Mouse (Mus musculus) C2C12 (cell line): Measurements from ENCODE around the gene Nos1.

Source experiments
- CTCF ChIP-seq: IDR thresholded peaks from one replicate; pipeline ENCODE4 v1.5.1; 2011; ENCODE audit not compliant: control insufficient read depth, insufficient read depth, insufficient read length
- FOSL1 ChIP-seq: IDR thresholded peaks from one replicate; pipeline ENCODE4 v1.8.0; 2011; ENCODE audit warnings: mild to moderate bottlenecking, low read length; ENCODE audit not compliant: poor library complexity, insufficient read depth, severe bottlenecking
- MAX ChIP-seq: IDR thresholded peaks from one replicate; pipeline ENCODE4 v1.6.1; 2011; ENCODE audit warnings: mild to moderate bottlenecking, control low read depth
- MYOD1 ChIP-seq: IDR thresholded peaks from one replicate; pipeline ENCODE4 v1.6.1; 2011; ENCODE audit warnings: low read depth; ENCODE audit not compliant: control insufficient read depth, insufficient read length
- MYOG ChIP-seq: IDR thresholded peaks from one replicate; pipeline ENCODE4 v1.6.1; 2011; ENCODE audit not compliant: control insufficient read depth, insufficient read length; ENCODE audit errors: extremely low read depth
- USF1 ChIP-seq: IDR thresholded peaks from one replicate; pipeline ENCODE4 v1.6.1; 2011; ENCODE audit warnings: low read depth, mild to moderate bottlenecking, control low read depth, moderate library complexity

- TF ChIP-seq CTCF (no peak), MAX (no peak), USF1 (no peak), MYOD1 (no peak), MYOG (no peak), FOSL1 (no peak)
Observed at GRCm38 (mm10) chr5:117949393-117949792, 168.6 kb downstream of the Nos1 start.
